In genomic region chr2:131128211-131128610, GRCm38 (mm10) we compare ENCODE assay signal across 9 mouse cellular contexts. TPM values are rescaled to one million over a fixed set of nuclear protein-coding genes. Genes with fewer than 3 reads are reported as not detected.
A peak's percentile ranks its signal among the peaks of the same experiment; 100 is the strongest.
DNase-seq lines count a peak whose midpoint lies in the region; ATAC-seq lines count a peak whose summit lies in the region.
"Had no signal": no experiment of that assay in that cellular context is flagged by ENCODE, and none has a peak within 500 bp of the region (broad histone marks: within the 10 kb centered on the region; RNA-seq: fewer than 3 reads in every experiment).

No protein-coding gene starts in this region.

- H3K36me3 ChIP-seq in heart, embryonic 10.5 days = no peaks in the 10 kb centered on the region
- 0 out of 2 replicates have a peak, but pooled peaks cover 4% of the 10 kb centered on the region for H3K36me3 ChIP-seq in embryonic facial prominence, embryonic 14.5 days (ENCODE audit: control insufficient read depth, insufficient read depth, low read length)
- 0 out of 2 replicates have a peak, but pooled peaks cover 2% of the 10 kb centered on the region for H3K36me3 ChIP-seq in intestine, embryonic 14.5 days (ENCODE audit: control insufficient read depth, insufficient read depth, low read length)
- no peaks in the 10 kb centered on the region for H3K36me3 ChIP-seq in midbrain, embryonic 12.5 days

- peak overlapping the region; percentile 89; the same call in 1 of the 2 replicates for H3K27ac ChIP-seq in heart, embryonic 10.5 days
- no peak overlapping the region for H3K27ac ChIP-seq in embryonic facial prominence, embryonic 14.5 days (replicated peaks; ENCODE audit: low read depth, low read length)
- H3K27ac ChIP-seq in intestine, embryonic 14.5 days (ENCODE audit: low read depth) = no peak overlapping the region
- H3K27ac ChIP-seq in midbrain, embryonic 12.5 days (replicated peaks) = no peak overlapping the region

- H3K4me3 ChIP-seq in heart, embryonic 10.5 days = peak overlapping the region; percentile 62
- peak overlapping the region; percentile 74 for H3K4me3 ChIP-seq in embryonic facial prominence, embryonic 14.5 days (ENCODE audit: low read depth, low read length)
- peak overlapping the region; percentile 58 for H3K4me3 ChIP-seq in intestine, embryonic 14.5 days (ENCODE audit: low read depth, low read length)
- 0 out of 2 replicates have a peak overlapping the region, but pooled peaks have one; percentile 42 for H3K4me3 ChIP-seq in midbrain, embryonic 12.5 days

- intact Hi-C loops in heart, postnatal 14 days (cut with DNase I) = no loop called here

- H3K9me3 ChIP-seq in heart, embryonic 10.5 days = no peaks in the 10 kb centered on the region
- no peaks in the 10 kb centered on the region for H3K9me3 ChIP-seq in embryonic facial prominence, embryonic 14.5 days (ENCODE audit: control insufficient read depth, low read length)
- H3K9me3 ChIP-seq in intestine, embryonic 14.5 days (ENCODE audit: control insufficient read depth, low read length) = no peaks in the 10 kb centered on the region
- no peaks in the 10 kb centered on the region for H3K9me3 ChIP-seq in midbrain, embryonic 12.5 days

- H3K4me2 ChIP-seq in embryonic facial prominence, embryonic 14.5 days (ENCODE audit: low read depth, low read length) = peak overlapping the region; percentile 80
- peak overlapping the region; percentile 64 for H3K4me2 ChIP-seq in intestine, embryonic 14.5 days (ENCODE audit: low read length)
- peak overlapping the region; percentile 76 for H3K4me2 ChIP-seq in midbrain, embryonic 12.5 days (replicated peaks)

- H3K9ac ChIP-seq in embryonic facial prominence, embryonic 14.5 days (ENCODE audit: low read depth, low read length) = 0 out of 2 replicates have a peak overlapping the region, but pooled peaks have one; percentile 89
- peak overlapping the region; percentile 81; the same call in 1 of the 2 replicates for H3K9ac ChIP-seq in intestine, embryonic 14.5 days (ENCODE audit: low read length)
- H3K9ac ChIP-seq in midbrain, embryonic 12.5 days (replicated peaks) = no peak overlapping the region

- DNase-seq in heart, embryonic 10.5 days (ENCODE audit: low spot score) = peak; percentile 67
- no peak for DNase-seq in heart, postnatal 14 days
- DNase-seq in embryonic facial prominence, embryonic 14.5 days (ENCODE audit: low spot score) = no peak
- no peak for DNase-seq in intestine, embryonic 14.5 days (ENCODE audit: low spot score)
- no peak for DNase-seq in B cell, adult 2 months
- DNase-seq in cerebellum, adult 9-11 months = no peak
- DNase-seq in thymus, postnatal 25 days = no peak
- DNase-seq: cerebellum, adult 2 months had no signal

- H3K27me3 ChIP-seq in heart, embryonic 10.5 days (ENCODE audit: insufficient read depth, poor library complexity, severe bottlenecking) = 0 out of 2 replicates have a peak, but pooled peaks cover 13% of the 10 kb centered on the region
- H3K27me3 ChIP-seq in embryonic facial prominence, embryonic 14.5 days (replicated peaks; ENCODE audit: control insufficient read depth, insufficient read depth, low read length) = no peaks in the 10 kb centered on the region
- no peaks in the 10 kb centered on the region for H3K27me3 ChIP-seq in intestine, embryonic 14.5 days (replicated peaks; ENCODE audit: control insufficient read depth, insufficient read depth, low read length)
- peaks cover 26% of the 10 kb centered on the region for H3K27me3 ChIP-seq in midbrain, embryonic 12.5 days

- ATAC-seq in embryonic facial prominence, embryonic 14.5 days (ENCODE audit: low read depth) = no peak
- no peak for ATAC-seq in intestine, embryonic 14.5 days (replicated peaks; ENCODE audit: low FRiP score, low TSS enrichment, low read depth)
- no peak for ATAC-seq in midbrain, embryonic 12.5 days (ENCODE audit: low FRiP score, low read depth)

- peaks cover 52% of the 10 kb centered on the region for H3K4me1 ChIP-seq in heart, embryonic 10.5 days
- H3K4me1 ChIP-seq in embryonic facial prominence, embryonic 14.5 days (ENCODE audit: control insufficient read depth, insufficient read depth, low read length) = peaks cover 25% of the 10 kb centered on the region
- peaks cover 16% of the 10 kb centered on the region for H3K4me1 ChIP-seq in intestine, embryonic 14.5 days (replicated peaks; ENCODE audit: control insufficient read depth, insufficient read depth, low read length)
- H3K4me1 ChIP-seq in midbrain, embryonic 12.5 days = peaks cover 18% of the 10 kb centered on the region

- 84% methylated on average over 5 of the region's 5 CpGs for WGBS in heart, embryonic 10.5 days
- WGBS in embryonic facial prominence, embryonic 14.5 days = 75% methylated on average over 5 of the region's 5 CpGs
- 77% methylated on average over 5 of the region's 5 CpGs for WGBS in intestine, embryonic 14.5 days
- WGBS in midbrain, embryonic 12.5 days = 87% methylated on average over 5 of the region's 5 CpGs

RNA-seq across cellular contexts. Expression of gene Hspa12b, which starts 1.1 kb away (rescaled TPM):
- 10.0 and 10.8 TPM in 2 replicates for polyA plus RNA-seq in heart, embryonic 10.5 days (2016; fragmentation: Nextera tagmentation; extraction: Ambion mirVana)
- 10 to 100 TPM; 42.9 to 48.2 TPM for total RNA-seq in heart, postnatal 14 days (2021)
- 9.2 and 10.9 TPM in 2 replicates for polyA plus RNA-seq in embryonic facial prominence, embryonic 14.5 days (2014; fragmentation: Nextera tagmentation; extraction: Ambion mirVana)
- 5.4 and 6.8 TPM in 2 replicates for polyA plus RNA-seq in intestine, embryonic 14.5 days (2014; fragmentation: Nextera tagmentation; extraction: Ambion mirVana)
- 6.4 and 7.6 TPM in 2 replicates for polyA plus RNA-seq in midbrain, embryonic 12.5 days (2016; fragmentation: Nextera tagmentation; extraction: Ambion mirVana)

RNA-seq across cellular contexts. Expression of gene Gm11037, which starts 5.1 kb away (rescaled TPM):
- polyA plus RNA-seq in heart, embryonic 10.5 days (2016; fragmentation: Nextera tagmentation; extraction: Ambion mirVana) = not detected in 2 replicates
- total RNA-seq in heart, postnatal 14 days (2021) = not detected
- not detected in 2 replicates for polyA plus RNA-seq in embryonic facial prominence, embryonic 14.5 days (2014; fragmentation: Nextera tagmentation; extraction: Ambion mirVana)
- polyA plus RNA-seq in intestine, embryonic 14.5 days (2014; fragmentation: Nextera tagmentation; extraction: Ambion mirVana) = not detected in 2 replicates
- polyA plus RNA-seq in midbrain, embryonic 12.5 days (2016; fragmentation: Nextera tagmentation; extraction: Ambion mirVana) = not detected in 2 replicates
- polyA plus RNA-seq: cerebellum, adult 2 months had no signal

RNA-seq across cellular contexts. Expression of gene 1700037H04Rik, which starts 31.7 kb away (rescaled TPM):
- polyA plus RNA-seq in heart, embryonic 10.5 days (2016; fragmentation: Nextera tagmentation; extraction: Ambion mirVana) = 82.6 and 86.0 TPM in 2 replicates
- total RNA-seq in heart, postnatal 14 days (2021) = 10 to 100 TPM; 11.1 to 12.2 TPM
- 64.6 and 69.4 TPM in 2 replicates for polyA plus RNA-seq in embryonic facial prominence, embryonic 14.5 days (2014; fragmentation: Nextera tagmentation; extraction: Ambion mirVana)
- polyA plus RNA-seq in intestine, embryonic 14.5 days (2014; fragmentation: Nextera tagmentation; extraction: Ambion mirVana) = 91.4 and 93.1 TPM in 2 replicates
- polyA plus RNA-seq in midbrain, embryonic 12.5 days (2016; fragmentation: Nextera tagmentation; extraction: Ambion mirVana) = 92.2 and 98.3 TPM in 2 replicates

RNA-seq across cellular contexts. Expression of gene Siglec1, which starts 41.6 kb away (rescaled TPM):
- 0.05 and 0.08 TPM in 2 replicates for polyA plus RNA-seq in heart, embryonic 10.5 days (2016; fragmentation: Nextera tagmentation; extraction: Ambion mirVana)
- total RNA-seq in heart, postnatal 14 days (2021) = 1 to 10 TPM; 1.3 to 1.5 TPM
- 0.58 and 0.70 TPM in 2 replicates for polyA plus RNA-seq in embryonic facial prominence, embryonic 14.5 days (2014; fragmentation: Nextera tagmentation; extraction: Ambion mirVana)
- 0.30 and 0.41 TPM in 2 replicates for polyA plus RNA-seq in intestine, embryonic 14.5 days (2014; fragmentation: Nextera tagmentation; extraction: Ambion mirVana)
- 0.13 and 0.27 TPM in 2 replicates for polyA plus RNA-seq in midbrain, embryonic 12.5 days (2016; fragmentation: Nextera tagmentation; extraction: Ambion mirVana)

RNA-seq across cellular contexts. Expression of gene Cenpb, which starts 51.7 kb away (rescaled TPM):
- polyA plus RNA-seq in heart, embryonic 10.5 days (2016; fragmentation: Nextera tagmentation; extraction: Ambion mirVana) = 4.9 and 5.1 TPM in 2 replicates
- total RNA-seq in heart, postnatal 14 days (2021) = 10 to 100 TPM; 60.6 to 61.0 TPM
- polyA plus RNA-seq in embryonic facial prominence, embryonic 14.5 days (2014; fragmentation: Nextera tagmentation; extraction: Ambion mirVana) = 10.4 and 10.6 TPM in 2 replicates
- polyA plus RNA-seq in intestine, embryonic 14.5 days (2014; fragmentation: Nextera tagmentation; extraction: Ambion mirVana) = 8.8 and 9.5 TPM in 2 replicates
- polyA plus RNA-seq in midbrain, embryonic 12.5 days (2016; fragmentation: Nextera tagmentation; extraction: Ambion mirVana) = 16.2 and 17.4 TPM in 2 replicates
